Mouse (Mus musculus): ENCODE data around the gene Rasgef1c.

DNA sequence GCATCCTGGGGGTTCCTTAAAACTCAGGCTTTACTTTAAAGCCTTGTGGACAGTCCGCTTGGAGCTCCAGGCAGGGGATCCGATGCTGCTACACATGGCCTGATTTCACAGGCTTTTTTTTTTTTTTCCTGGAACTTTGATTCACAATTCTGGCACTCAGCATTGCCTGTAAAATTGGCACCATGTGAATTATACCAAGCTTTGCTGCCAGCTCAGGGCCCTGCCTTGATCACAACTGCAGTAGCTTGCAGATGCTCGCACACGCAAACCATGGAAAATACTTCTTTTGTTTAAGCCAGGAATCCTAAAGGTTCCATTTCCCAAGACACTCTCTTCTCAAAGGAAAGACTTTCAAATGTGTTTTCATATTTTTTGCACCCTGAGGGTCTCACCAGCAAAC lies 44.1 kb downstream of the Rasgef1c start:
- TF ChIP-seq CTCF (IDR thresholded peaks at IDR 0.05; ENCODE audit: low read depth, low read length) (no peak), GATA1 (IDR thresholded peaks at IDR 0.05; ENCODE audit: borderline replicate concordance, low read length) (no peak), TAL1 (conservative IDR thresholded peaks at IDR 0.05; ENCODE audit: low read depth, low read length) (no peak)
